12 mouse cellular contexts compared by ENCODE assay signal in genomic region chr19:10064173-10065012, GRCm38 (mm10). TPM values are rescaled to one million over a fixed set of nuclear protein-coding genes. Genes with fewer than 3 reads are reported as not detected.
DNase-seq lines count a peak whose midpoint lies in the region; ATAC-seq and TF ChIP-seq lines count a peak whose summit lies in the region.
"Had no signal": no experiment of that assay in that cellular context is flagged by ENCODE, and none has a peak within 500 bp of the region (broad histone marks: within the 10 kb centered on the region; RNA-seq: fewer than 3 reads in every experiment).

No protein-coding gene starts in this region.

- no peaks in the 10 kb centered on the region for H3K9me3 ChIP-seq in lung, embryonic 15.5 days
- H3K9me3 ChIP-seq: limb, embryonic 15.5 days had no signal

- no peak overlapping the region for H3K4me3 ChIP-seq in lung, embryonic 15.5 days
- H3K4me3 ChIP-seq in bone marrow, adult 2 months (replicated peaks; ENCODE audit: control insufficient read depth, low read depth, low read length): no peak overlapping the region
- H3K4me3 ChIP-seq: limb, embryonic 15.5 days had no signal

- no peak overlapping the region for H3K4me2 ChIP-seq in lung, embryonic 15.5 days
- H3K4me2 ChIP-seq: heart, embryonic 11.5 days; limb, embryonic 15.5 days had no signal

- TF ChIP-seq POLR2A in bone marrow, adult 2 months (IDR thresholded peaks at IDR 0.05; ENCODE audit: borderline replicate concordance, control insufficient read depth, low read depth, low read length): no peak

- 0 out of 2 replicates have a peak, but pooled peaks have one; percentile 6 for ATAC-seq in lung, embryonic 15.5 days (ENCODE audit: borderline replicate concordance, extremely low read depth, low FRiP score, low TSS enrichment)
- ATAC-seq in hematopoietic stem cell, adult 5-6 weeks (replicated peaks in 1 of 2; ENCODE audit: insufficient read depth in 1 of 2, low FRiP score in 2 of 2, low TSS enrichment in 1 of 2, low read depth in 1 of 2, poor library complexity in 2 of 2, severe bottlenecking in 2 of 2): peak; percentile 91 to 96

- H3K27me3 ChIP-seq in lung, embryonic 15.5 days: no peaks in the 10 kb centered on the region
- H3K27me3 ChIP-seq: limb, embryonic 15.5 days had no signal

- H3K4me1 ChIP-seq in lung, embryonic 15.5 days: peaks cover 30% of the 10 kb centered on the region
- peaks cover 17% of the 10 kb centered on the region for H3K4me1 ChIP-seq in bone marrow, adult 2 months (ENCODE audit: control insufficient read depth, insufficient read depth, low read length)

- H3K27ac ChIP-seq in lung, embryonic 15.5 days: peak overlapping the region; percentile 65
- peak overlapping the region; percentile 26 for H3K27ac ChIP-seq in bone marrow, adult 2 months (ENCODE audit: control insufficient read depth, insufficient read depth, low read depth, low read length, poor library complexity)
- H3K27ac ChIP-seq: limb, embryonic 15.5 days had no signal

- WGBS in lung, embryonic 15.5 days: 66% methylated on average over 10 of the region's 10 CpGs
- WGBS in bone marrow, adult 2 months: 14% methylated on average over 10 of the region's 10 CpGs

- TF ChIP-seq CTCF in bone marrow, adult 2 months (IDR thresholded peaks at IDR 0.05; ENCODE audit: control insufficient read depth, insufficient read depth, low read length): no peak

- no peak for DNase-seq in lung, postnatal 10 days
- peak; percentile 53 to 65 for DNase-seq in thymus, adult 18-20 months
- no peak for DNase-seq in gastrocnemius, postnatal 14 days
- DNase-seq in adrenal gland, postnatal 4 days (ENCODE audit: low spot score in 2 of 2): no peak
- DNase-seq: adrenal gland, postnatal 14 days; kidney, adult 18-20 months; layer of hippocampus, postnatal 36 days had no signal

- no peak overlapping the region for H3K9ac ChIP-seq in lung, embryonic 15.5 days
- H3K9ac ChIP-seq: limb, embryonic 15.5 days had no signal

- H3K36me3 ChIP-seq in lung, embryonic 15.5 days: peaks cover 61% of the 10 kb centered on the region

- intact Hi-C loops in gastrocnemius, postnatal 14 days (cut with DNase I; ENCODE audit: low total_unique reads): no loop called here

RNA-seq across cellular contexts. Expression of gene Fads3, which starts 23.0 kb away (rescaled TPM):
- polyA plus RNA-seq in lung, embryonic 15.5 days (2015; fragmentation: Nextera tagmentation; extraction: Ambion mirVana): 54.5 and 64.1 TPM in 2 replicates
- polyA plus RNA-seq in bone marrow, adult 2 months (2011; ENCODE audit: insufficient read depth, insufficient read length, low replicate concordance, missing spikeins): 6.6 and 12.5 TPM in 2 replicates
- 3.4 and 6.3 TPM in 2 replicates for total RNA-seq in hematopoietic stem cell, adult 5-6 weeks (2017)
- 1 to 10 TPM; 5.4 to 6.0 TPM for total RNA-seq in gastrocnemius, postnatal 14 days (2021)
- 10 to 100 TPM; 12.2 to 19.3 TPM for total RNA-seq in adrenal gland, postnatal 4 days (2021)

RNA-seq across cellular contexts. Expression of gene Fads2, which starts 37.2 kb away (rescaled TPM):
- 98.0 and 99.3 TPM in 2 replicates for polyA plus RNA-seq in lung, embryonic 15.5 days (2015; fragmentation: Nextera tagmentation; extraction: Ambion mirVana)
- polyA plus RNA-seq in bone marrow, adult 2 months (2011; ENCODE audit: insufficient read depth, insufficient read length, low replicate concordance, missing spikeins): 10.1 and 17.5 TPM in 2 replicates
- 30.7 and 36.4 TPM in 2 replicates for total RNA-seq in hematopoietic stem cell, adult 5-6 weeks (2017)
- total RNA-seq in gastrocnemius, postnatal 14 days (2021): 10 to 100 TPM in 1 of 2 experiments, 1 to 10 TPM in 1; 6.7 to 11.1 TPM
- 100 to 1,000 TPM; 385 to 397 TPM for total RNA-seq in adrenal gland, postnatal 4 days (2021)

Comparison
In these comparisons a context has a peak if more than half of its experiments do, and no peak if none do; other contexts are left out.
1. DNase-seq: peak in thymus, adult 18-20 months (2 of 2); none in lung, postnatal 10 days (single experiment), gastrocnemius, postnatal 14 days (single experiment) and adrenal gland, postnatal 4 days (0 of 2).
2. RNA of gene Fads2, which starts 37.2 kb away (total RNA-seq): 385 to 397 TPM in adrenal gland, postnatal 4 days; 30.7 to 36.4 TPM in hematopoietic stem cell, adult 5-6 weeks and 6.7 to 11.1 TPM in gastrocnemius, postnatal 14 days; every median in the first group is over 10 times any median in the second.